Mouse (Mus musculus) brain, embryonic 14.5 days (tissue): ENCODE measurements around the gene Zfp281. TPM values are rescaled to one million over a fixed set of nuclear protein-coding genes. Genes with fewer than 3 reads are reported as not detected.

Experiments
- DNase-seq: peaks from one replicate; pipeline ENCODE4 v3.0.0-alpha.2; 2011; ENCODE audit warnings: low read depth
- CTCF ChIP-seq: fragments of 200-500 bp; IDR thresholded peaks from 2 replicates; pipeline ENCODE4 v1.5.1; 2012; ENCODE audit warnings: inconsistent platforms, mild to moderate bottlenecking, moderate library complexity, borderline replicate concordance; ENCODE audit not compliant: insufficient read depth, insufficient read length; ENCODE audit errors: extremely low read depth
- POLR2A ChIP-seq: fragments of 200-500 bp; IDR thresholded peaks from 2 replicates; pipeline ENCODE4 v1.6.1; 2012; ENCODE audit warnings: mild to moderate bottlenecking, inconsistent platforms, borderline replicate concordance; ENCODE audit not compliant: poor library complexity, insufficient read depth, insufficient read length, severe bottlenecking; ENCODE audit errors: extremely low read depth
- polyA plus RNA-seq: library from polyadenylated mRNA; depleted of rRNA; stranded (reverse); fragments of >200 nt; gene quantifications from 2 replicates; pipeline ENCODE4 v1.2.3, GENCODE M21; 2012; rRNA removed

Gene Zfp281
- polyA plus RNA-seq, 1 experiment = 14.5 TPM

- no peak for DNase-seq
Measured at GRCm38 (mm10) chr1:136678836-136679235, 54.1 kb downstream of the Zfp281 start.

More at GRCm38 (mm10) chr1:136678836-136679235, 54.1 kb downstream of the Zfp281 start:
- TF ChIP-seq POLR2A = no peak
- TF ChIP-seq CTCF = no peak

Other genes starting within 250 kb of the Zfp281 start
- gene Ddx59, start 209.6 kb upstream of the Zfp281 start, polyA plus RNA-seq = 9.1 and 11.0 TPM in 2 replicates
- 2.0 and 3.3 TPM in 2 replicates for gene Kif14, start 158.6 kb upstream of the Zfp281 start, polyA plus RNA-seq